Mouse (Mus musculus): ENCODE measurements around the gene Dtl. TPM values are rescaled to one million over a fixed set of nuclear protein-coding genes. Genes with fewer than 3 reads are reported as not detected.

Dtl gene
- 1.3 and 2.9 TPM in 2 replicates for polyA plus RNA-seq (2012; ENCODE audit: low replicate concordance)

GRCm38 (mm10) chr1:191575458-191576247 is at the start of gene Dtl, which contains the start of gene Ints7:
TSS of gene Dtl (minus strand) at chr1:191575544.
TSS of gene Ints7 (plus strand) at chr1:191575636.

Other genes with a start within 250 kb of the Dtl start
- 5.6 and 10.0 TPM in 2 replicates for gene Tmem206, start 249.6 kb downstream of the Dtl start, polyA plus RNA-seq (2012; ENCODE audit: low replicate concordance)
- 98.4 and 194 TPM in 2 replicates for gene Ppp2r5a, start 172.3 kb downstream of the Dtl start, polyA plus RNA-seq (2012; ENCODE audit: low replicate concordance)
- gene Ints7, start 92 bp upstream of the Dtl start, polyA plus RNA-seq (2012; ENCODE audit: low replicate concordance) = 4.2 and 21.2 TPM in 2 replicates
- gene Lpgat1, start 142.3 kb upstream of the Dtl start, polyA plus RNA-seq (2012; ENCODE audit: low replicate concordance) = 9.8 and 14.0 TPM in 2 replicates
- 1.8 and 3.2 TPM in 2 replicates for gene Nek2, start 245.9 kb upstream of the Dtl start, polyA plus RNA-seq (2012; ENCODE audit: low replicate concordance)